Mouse (Mus musculus): ENCODE results near the gene Gtf2e1.

Gtf2e1 gene

DNA sequence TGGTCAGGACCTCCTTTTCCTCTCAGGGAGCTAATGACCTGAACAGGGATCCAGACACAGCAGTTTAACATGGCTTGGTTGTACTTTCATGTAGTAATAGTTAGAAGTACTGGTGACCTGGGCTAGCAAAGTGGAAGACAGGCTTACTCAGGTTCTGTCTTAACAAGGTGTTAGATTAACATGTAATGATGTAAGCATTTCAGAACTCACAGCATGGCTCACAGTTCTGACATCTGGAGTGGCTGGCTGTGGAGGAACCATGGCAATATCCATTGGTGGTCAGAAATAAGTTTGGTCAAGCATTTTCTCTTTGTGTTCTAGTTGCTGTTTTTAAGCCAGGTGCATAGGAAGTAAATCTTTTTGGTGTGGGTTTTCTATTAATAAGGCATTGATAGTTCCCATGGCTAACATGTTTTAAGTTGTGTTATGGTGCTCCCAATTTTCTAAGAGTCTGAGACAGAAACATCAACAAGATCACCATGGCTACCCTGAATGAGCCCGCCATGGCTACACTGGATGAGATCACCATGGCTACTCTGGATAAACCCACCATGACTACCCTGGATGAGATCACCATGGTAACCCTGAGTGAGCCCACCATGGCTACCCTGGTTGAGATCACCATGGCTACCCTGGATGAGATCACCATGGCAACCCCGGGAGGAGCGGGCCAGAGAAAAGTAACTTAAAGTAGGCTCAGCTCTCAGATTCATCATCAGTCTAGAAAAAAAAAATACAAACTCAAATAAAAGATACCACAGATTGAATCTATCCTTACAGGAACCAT, 52.6 kb downstream of the Gtf2e1 start:
- in situ Hi-C loops (cut with MboI, MseI), result no loop called here

DNA sequence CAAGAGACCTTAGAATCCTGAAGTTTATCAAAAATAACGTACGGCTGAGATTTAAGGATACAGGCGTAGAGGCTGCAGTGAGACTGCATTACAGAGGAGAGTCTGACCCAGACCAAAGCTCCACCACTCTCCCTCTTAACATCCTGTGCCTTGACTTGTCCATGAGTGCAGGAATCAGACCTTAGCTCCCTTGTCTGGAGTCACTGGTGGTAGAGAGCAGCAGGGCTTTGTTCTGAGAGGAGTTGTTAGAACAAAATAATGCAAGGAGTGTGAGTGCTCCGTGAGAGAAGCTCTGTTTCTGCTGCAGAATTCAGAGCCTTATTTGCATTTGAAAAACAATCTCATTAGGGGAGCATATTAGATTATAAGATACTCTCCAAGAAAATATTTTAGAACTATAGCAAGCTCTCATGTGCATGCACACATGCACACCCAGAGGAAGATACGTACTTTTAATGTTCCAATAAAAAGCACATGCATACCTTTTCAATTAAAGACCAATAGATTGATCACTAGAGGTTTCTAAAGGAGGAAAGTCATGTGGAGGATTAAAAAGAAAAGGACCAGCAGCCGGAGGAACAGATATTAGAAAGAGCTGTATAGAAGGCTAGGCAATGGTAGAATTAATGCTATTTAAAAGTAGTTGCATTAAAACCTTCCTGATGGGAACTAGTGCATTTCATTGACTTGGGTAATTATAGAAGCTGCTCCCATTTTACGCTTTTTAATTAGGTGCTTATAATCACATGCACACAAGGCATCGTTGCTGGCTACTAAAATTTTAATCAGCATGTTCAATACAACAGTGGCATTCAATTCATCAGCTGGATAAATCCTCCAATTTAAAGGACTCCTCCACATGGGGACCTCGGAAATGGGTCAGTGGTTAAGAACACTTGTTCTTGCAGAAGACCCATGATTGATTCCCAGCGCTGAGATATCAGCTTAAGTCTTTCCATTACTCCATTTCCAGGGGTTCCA, 61.0 kb downstream of the Gtf2e1 start:
- in situ Hi-C loops (cut with MboI, MseI), result no loop called here

DNA sequence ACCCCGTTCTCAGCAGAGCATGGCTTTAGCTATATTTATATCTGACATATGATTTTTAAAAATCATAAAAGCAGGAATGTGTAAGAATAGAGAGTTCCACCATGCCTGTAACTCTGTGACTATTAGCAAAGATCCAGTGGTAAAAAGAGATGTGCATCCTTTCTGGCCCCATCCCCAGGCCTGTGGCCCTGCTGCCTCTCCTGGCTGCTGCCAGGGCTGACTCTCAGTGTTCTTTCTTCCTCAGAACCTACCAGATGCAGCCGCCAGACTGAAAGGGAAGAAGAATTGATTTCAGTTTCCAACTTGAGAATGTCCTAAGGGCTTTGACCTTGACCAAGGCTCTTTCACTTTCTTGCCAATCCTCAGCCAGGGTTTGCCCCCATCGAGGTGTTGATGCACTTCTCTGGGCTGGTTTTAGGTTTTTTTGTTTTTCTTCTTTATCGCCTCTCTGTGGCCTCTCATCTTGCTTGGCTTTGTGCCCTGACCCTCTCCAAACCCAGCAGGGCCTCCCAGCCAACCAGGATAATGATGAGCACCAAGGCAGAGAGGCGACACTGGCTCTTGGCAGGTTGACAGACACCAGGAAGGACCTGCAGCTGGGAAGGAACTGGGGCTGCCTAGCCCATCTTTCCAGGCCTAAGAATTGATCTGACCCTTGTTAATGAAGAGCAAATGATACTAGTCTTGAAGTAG, 66.8 kb downstream of the Gtf2e1 start:
- in situ Hi-C loops (cut with MboI, MseI), result no loop called here

DNA sequence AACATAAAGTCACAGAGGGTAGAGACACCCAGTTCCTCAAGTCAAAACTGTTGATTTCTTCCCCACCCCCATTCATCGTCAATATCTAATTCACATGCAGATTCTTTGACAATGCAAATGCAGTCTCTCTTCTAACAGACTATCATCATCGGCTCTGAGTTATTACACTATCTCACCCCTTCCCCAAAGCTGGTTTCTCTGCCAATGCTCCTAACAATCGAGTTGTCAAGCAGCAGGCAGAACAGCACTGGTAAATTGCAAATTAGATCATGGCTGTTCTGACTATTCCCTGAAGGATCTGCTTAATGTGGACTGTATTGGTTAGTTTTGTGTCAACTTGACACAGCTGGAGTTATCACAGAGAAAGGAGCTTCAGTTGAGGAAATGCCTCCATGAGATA, 70.0 kb downstream of the Gtf2e1 start:
- in situ Hi-C loops (cut with MboI, MseI), result no loop called here

DNA sequence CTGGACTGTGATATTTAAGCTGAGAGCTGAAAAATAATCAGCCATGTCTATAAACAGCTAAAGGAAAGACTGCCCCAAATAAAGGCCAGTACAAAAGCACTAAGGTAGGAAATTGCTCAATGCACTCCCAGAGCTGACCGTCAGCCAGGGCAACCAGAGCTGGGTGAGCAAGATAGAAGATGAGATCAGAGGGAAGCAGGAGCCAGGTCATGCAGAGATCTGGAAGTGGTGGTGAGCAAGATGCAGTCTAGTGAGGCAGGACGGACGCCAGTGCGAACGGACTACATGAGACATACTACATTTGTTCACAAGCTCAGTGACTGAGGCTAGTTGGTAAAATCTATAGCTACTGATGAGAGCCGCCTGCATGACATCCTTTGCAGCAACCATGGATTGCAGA, 75.6 kb downstream of the Gtf2e1 start:
- in situ Hi-C loops (cut with MboI, MseI), result no loop called here

DNA sequence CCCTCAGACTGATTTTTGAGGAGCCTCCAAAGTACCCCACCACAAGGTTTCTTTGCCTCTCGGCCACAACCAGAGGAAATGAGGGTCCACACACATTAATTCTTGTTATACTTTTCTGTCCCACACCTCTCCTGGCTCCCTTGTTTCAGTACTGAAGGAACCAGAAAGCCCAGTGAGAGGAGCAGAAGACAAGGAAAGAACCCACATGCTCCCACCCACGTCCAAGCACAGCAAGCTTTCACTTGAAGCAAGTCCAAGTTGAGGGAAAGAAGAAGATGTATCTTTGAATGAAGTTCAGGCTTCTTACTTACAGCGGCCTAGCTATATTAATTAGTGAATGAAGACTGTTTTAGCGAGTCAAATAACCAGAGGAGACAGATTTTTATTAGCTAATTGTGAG, 76.7 kb downstream of the Gtf2e1 start:
- in situ Hi-C loops (cut with MboI, MseI), result no loop called here

DNA sequence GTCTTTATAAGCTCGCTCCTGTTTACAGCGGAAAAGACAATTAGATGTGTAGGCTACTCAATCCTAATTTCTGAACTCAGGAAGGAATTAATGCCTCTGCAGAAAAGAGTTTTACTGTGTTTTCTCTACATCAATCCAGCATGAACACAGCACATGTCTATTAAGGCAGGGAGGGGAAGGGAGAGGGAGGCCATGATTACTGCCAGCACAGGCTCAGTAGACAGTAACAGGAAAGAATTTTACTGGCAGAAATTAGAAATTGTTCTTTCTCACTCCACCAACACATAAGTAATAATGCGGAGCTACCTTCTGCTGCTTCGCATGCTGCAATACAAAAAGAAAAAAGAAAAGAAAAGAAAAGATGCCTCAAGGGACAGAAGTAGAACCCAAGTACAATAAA, 78.0 kb downstream of the Gtf2e1 start:
- in situ Hi-C loops (cut with MboI, MseI), result no loop called here

All from T-helper 1 cell (primary cell).